Mouse (Mus musculus) mouse embryonic stem cell (cell line): ENCODE results near the gene Apol6.

ENCODE experiments used
- in situ Hi-C, 2 experiments: fragments of 300-500 bp; cut with MboI; formaldehyde crosslinking; loops; 1 replicate in 1 of 2; 3 replicates in 1 of 2; pipeline ENCODE4 v1.14.3; 2019 to 2020; ENCODE audit warnings: low sequenced_read_pairs in 2 of 2, low pct_unique_long_range_greater_than_20kb in 1 of 2, mixed read lengths in 1 of 2; ENCODE audit not compliant: unreplicated experiment in 1 of 2

Gene Apol6

GRCm38 (mm10) chr15:77058566-77058965 lies 14.0 kb downstream of the Apol6 start:
- in situ Hi-C loops = loop anchor here in 1 of 2 experiments (25.0 kb wide), 1 partner anchor 304 kb away; no protein-coding TSS in a partner anchor

- in situ Hi-C loops = loop anchor here in 1 of 2 experiments (25.0 kb wide), 1 partner anchor 303 kb away; no protein-coding TSS in a partner anchor
These were observed 14.9 kb downstream of the Apol6 start for GRCm38 (mm10) chr15:77059416-77059815.

- in situ Hi-C loops = loop anchor here in 1 of 2 experiments (25.0 kb wide), 1 partner anchor 300 kb away; no protein-coding TSS in a partner anchor
These were observed 18.2 kb downstream of the Apol6 start for GRCm38 (mm10) chr15:77062746-77063145.

GRCm38 (mm10) chr15:77065259-77065852 lies 20.8 kb downstream of the Apol6 start:
- in situ Hi-C loops = loop anchor here in 1 of 2 experiments (25.0 kb wide), 1 partner anchor 297 kb away; no protein-coding TSS in a partner anchor

GRCm38 (mm10) chr15:77066233-77066632 lies 21.7 kb downstream of the Apol6 start:
- in situ Hi-C loops = loop anchor here in 1 of 2 experiments (25.0 kb wide), 1 partner anchor 296 kb away; no protein-coding TSS in a partner anchor

- in situ Hi-C loops = loop anchor here in 1 of 2 experiments (25.0 kb wide), 1 partner anchor 294 kb away; no protein-coding TSS in a partner anchor
These were observed 23.9 kb downstream of the Apol6 start for GRCm38 (mm10) chr15:77068439-77068861.

- in situ Hi-C loops = loop anchor here in 1 of 2 experiments (25.0 kb wide), 1 partner anchor 293 kb away; no protein-coding TSS in a partner anchor
These were observed 24.5 kb downstream of the Apol6 start for GRCm38 (mm10) chr15:77069019-77069418.

GRCm38 (mm10) chr15:77070745-77071268 lies 26.3 kb downstream of the Apol6 start:
- in situ Hi-C loops = loop anchor here in 1 of 2 experiments (25.0 kb wide), 1 partner anchor 291 kb away; no protein-coding TSS in a partner anchor

GRCm38 (mm10) chr15:77071501-77071900 lies 27.0 kb downstream of the Apol6 start:
- in situ Hi-C loops = loop anchor here in 1 of 2 experiments (25.0 kb wide), 1 partner anchor 291 kb away; no protein-coding TSS in a partner anchor

- in situ Hi-C loops = loop anchor here in 1 of 2 experiments (25.0 kb wide), 1 partner anchor 290 kb away; no protein-coding TSS in a partner anchor
These were observed 28.1 kb downstream of the Apol6 start for GRCm38 (mm10) chr15:77072556-77073163.

GRCm38 (mm10) chr15:77076523-77076922 lies 32.0 kb downstream of the Apol6 start:
- in situ Hi-C loops = no loop called here

GRCm38 (mm10) chr15:77077906-77078305 lies 33.4 kb downstream of the Apol6 start:
- in situ Hi-C loops = no loop called here

- in situ Hi-C loops = no loop called here
These were observed 34.3 kb downstream of the Apol6 start for GRCm38 (mm10) chr15:77078786-77079185.

GRCm38 (mm10) chr15:77079256-77079822 lies 34.8 kb downstream of the Apol6 start:
- in situ Hi-C loops = no loop called here

- in situ Hi-C loops = no loop called here
These were observed 35.4 kb downstream of the Apol6 start for GRCm38 (mm10) chr15:77079890-77080361.

- in situ Hi-C loops = no loop called here
These were observed 36.2 kb downstream of the Apol6 start for GRCm38 (mm10) chr15:77080684-77081254.

- in situ Hi-C loops = no loop called here
These were observed 36.9 kb downstream of the Apol6 start for GRCm38 (mm10) chr15:77081454-77081853.

- in situ Hi-C loops = no loop called here
These were observed 41.3 kb downstream of the Apol6 start for GRCm38 (mm10) chr15:77085818-77086217.
